Mouse (Mus musculus): Measurements from ENCODE around the gene Tle3. TPM values are rescaled to one million over a fixed set of nuclear protein-coding genes. Genes with fewer than 3 reads are reported as not detected.

Tle3 gene
- polyA plus RNA-seq, 1 experiment from 2014 or later = 65.9 TPM

DNA sequence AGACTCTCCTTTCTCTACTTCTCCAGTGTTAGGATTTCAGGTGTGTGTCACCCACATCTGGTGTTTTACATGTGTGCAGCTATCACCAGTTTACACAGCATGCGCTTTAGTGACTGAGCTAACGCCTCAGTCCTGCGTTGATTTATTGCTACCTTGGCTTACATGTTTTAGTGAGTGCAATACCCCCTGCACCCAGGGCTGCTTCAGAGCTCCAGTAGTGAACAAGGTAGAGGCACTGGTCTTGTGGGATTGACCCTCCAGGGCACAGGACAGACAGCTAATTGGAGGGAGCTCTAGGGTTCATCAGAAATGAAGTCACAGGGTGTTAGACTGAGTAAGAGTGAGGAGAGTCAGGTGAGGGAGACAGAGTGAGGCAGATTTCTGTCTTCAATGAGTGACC, 12.4 kb upstream of the Tle3 start:
- Histone ChIP-seq H3K27ac (replicated peaks) (no peak overlapping the region), H3K4me3 (no peak overlapping the region), H3K36me3 (no peaks in the 10 kb centered on the region), H3K4me1 (peaks cover 44% of the 10 kb centered on the region), H3K4me2 (replicated peaks) (no peak overlapping the region), H3K9ac (replicated peaks) (no peak overlapping the region), H3K27me3 (peaks cover 41% of the 10 kb centered on the region), H3K9me3 (0 out of 2 replicates have a peak, but pooled peaks cover 4% of the 10 kb centered on the region)
- no peak for ATAC-seq (ENCODE audit: low FRiP score, low read depth)
- WGBS = 96% methylated on average over 3 of the region's 3 CpGs

DNA sequence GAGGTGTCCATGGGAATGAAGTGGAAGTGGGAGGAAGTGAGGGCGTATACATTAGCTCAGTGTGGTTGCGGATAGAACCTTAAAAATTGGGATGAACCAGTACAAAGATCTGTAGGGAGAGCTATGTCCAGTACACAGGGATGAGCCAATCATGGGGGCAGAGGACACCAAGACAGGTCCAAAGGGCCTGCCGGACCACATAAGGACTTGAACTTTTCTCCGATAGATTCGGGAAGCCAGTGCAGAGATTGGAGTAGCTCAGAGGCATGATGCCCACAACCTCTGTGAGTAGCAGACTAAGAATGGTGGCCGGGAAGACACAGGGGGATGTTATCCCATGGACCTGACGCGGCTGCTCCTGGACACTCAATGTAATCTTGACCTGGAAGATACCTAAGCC, 12.0 kb upstream of the Tle3 start:
- peaks cover 45% of the 10 kb centered on the region for H3K27me3 ChIP-seq
- H3K27ac ChIP-seq (replicated peaks) = no peak overlapping the region
- ATAC-seq (ENCODE audit: low FRiP score, low read depth) = no peak
- no peak overlapping the region for H3K4me3 ChIP-seq
- H3K9me3 ChIP-seq = 0 out of 2 replicates have a peak, but pooled peaks cover 4% of the 10 kb centered on the region
- 80% methylated on average over 8 of the region's 8 CpGs for WGBS
- H3K36me3 ChIP-seq = no peaks in the 10 kb centered on the region
- H3K4me2 ChIP-seq (replicated peaks) = no peak overlapping the region
- peaks cover 44% of the 10 kb centered on the region for H3K4me1 ChIP-seq
- no peak overlapping the region for H3K9ac ChIP-seq (replicated peaks)

DNA sequence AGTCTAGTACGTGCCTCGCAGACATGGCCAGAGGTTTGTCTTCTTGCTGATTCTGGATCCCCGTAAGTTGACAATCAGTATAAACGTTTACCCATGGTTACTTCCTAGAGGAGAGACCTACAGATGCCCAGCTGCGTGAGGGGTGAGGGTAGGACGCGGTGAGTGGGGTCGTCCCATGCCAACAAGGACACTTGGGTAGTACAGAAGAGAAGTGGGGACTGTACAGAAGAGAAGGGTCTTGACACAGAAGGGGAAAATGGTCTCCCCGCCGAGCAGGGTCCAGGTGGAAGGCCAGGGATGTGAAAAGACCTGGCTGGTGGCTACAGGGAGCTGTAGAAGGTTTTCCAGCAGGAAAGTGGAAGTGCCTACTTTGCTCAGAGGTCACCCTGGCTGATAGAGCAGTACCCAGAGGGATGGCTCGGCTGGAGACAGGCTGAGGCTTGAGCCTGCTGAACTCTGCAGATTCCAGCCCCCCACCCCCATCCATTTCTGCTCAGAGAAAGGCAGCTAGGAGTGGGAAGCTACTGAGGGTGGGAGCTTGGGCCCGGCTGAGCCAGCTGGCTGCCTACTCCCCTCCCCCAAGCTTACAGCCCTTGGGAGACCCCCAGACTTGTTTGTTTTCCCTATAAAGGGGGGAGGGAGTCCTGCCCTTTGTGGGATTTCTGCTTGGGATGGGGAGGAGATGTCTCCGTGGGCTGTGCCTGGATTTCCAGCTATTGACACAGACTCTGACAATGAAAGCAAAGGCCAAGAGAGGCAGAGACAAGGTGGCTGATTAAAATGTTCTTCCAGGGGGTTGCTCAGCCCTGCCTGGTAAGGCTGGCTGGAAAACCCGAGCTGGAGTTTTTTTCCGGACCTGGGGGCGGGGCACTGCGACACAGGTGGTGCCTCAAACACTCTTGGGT, 11.2 kb upstream of the Tle3 start:
- Histone ChIP-seq H3K36me3 (no peaks in the 10 kb centered on the region), H3K4me3 (no peak overlapping the region), H3K4me2 (replicated peaks) (peak overlapping the region; percentile 25), H3K9me3 (0 out of 2 replicates have a peak, but pooled peaks cover 4% of the 10 kb centered on the region), H3K27ac (replicated peaks) (peak overlapping the region; percentile 72), H3K27me3 (peaks cover 48% of the 10 kb centered on the region), H3K4me1 (peaks cover 48% of the 10 kb centered on the region), H3K9ac (replicated peaks) (no peak overlapping the region)
- peak; percentile 97 for ATAC-seq (ENCODE audit: low FRiP score, low read depth)
- 16% methylated on average over 17 of the region's 17 CpGs for WGBS

DNA sequence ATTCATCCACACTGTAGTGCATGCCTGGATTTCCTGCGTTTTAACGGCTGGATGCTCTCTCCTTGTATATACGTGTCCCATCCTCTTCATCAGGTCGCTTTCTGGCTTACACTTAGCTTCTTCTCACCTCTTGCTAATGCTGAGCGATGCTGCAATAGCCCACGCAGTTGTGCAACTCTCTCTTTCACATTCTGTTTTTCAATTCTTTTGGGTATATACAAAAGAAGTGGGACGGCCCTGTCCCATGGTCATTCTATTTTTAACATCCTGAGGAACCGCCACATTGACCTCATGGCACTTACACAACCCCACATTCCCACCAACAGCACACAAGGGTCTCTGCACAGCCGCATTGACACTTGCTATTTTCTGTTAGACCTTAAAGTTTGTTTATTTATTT, 9.0 kb upstream of the Tle3 start:
- 56% methylated on average over 9 of the region's 9 CpGs for WGBS
- no peak overlapping the region for H3K4me2 ChIP-seq (replicated peaks)
- ATAC-seq (ENCODE audit: low FRiP score, low read depth) = no peak
- no peak overlapping the region for H3K9ac ChIP-seq (replicated peaks)
- peaks cover 69% of the 10 kb centered on the region for H3K27me3 ChIP-seq
- no peak overlapping the region for H3K27ac ChIP-seq (replicated peaks)
- no peaks in the 10 kb centered on the region for H3K36me3 ChIP-seq
- no peaks in the 10 kb centered on the region for H3K9me3 ChIP-seq
- H3K4me3 ChIP-seq = no peak overlapping the region
- H3K4me1 ChIP-seq = peaks cover 60% of the 10 kb centered on the region

- WGBS = 12% methylated on average over 9 of the region's 9 CpGs
- Histone ChIP-seq H3K4me3 (no peak overlapping the region), H3K9ac (replicated peaks) (no peak overlapping the region), H3K4me1 (peaks cover 52% of the 10 kb centered on the region), H3K27me3 (peaks cover 61% of the 10 kb centered on the region), H3K4me2 (replicated peaks) (no peak overlapping the region), H3K27ac (replicated peaks) (no peak overlapping the region), H3K36me3 (no peaks in the 10 kb centered on the region), H3K9me3 (no peaks in the 10 kb centered on the region)
- ATAC-seq (ENCODE audit: low FRiP score, low read depth) = no peak
Observed at GRCm38 (mm10) chr9:61366108-61366507, 6.1 kb upstream of the Tle3 start.

GRCm38 (mm10) chr9:61367156-61367555, 5.0 kb upstream of the Tle3 start:
- Histone ChIP-seq H3K27ac (replicated peaks) (no peak overlapping the region), H3K9me3 (no peaks in the 10 kb centered on the region), H3K4me2 (replicated peaks) (no peak overlapping the region), H3K4me3 (no peak overlapping the region), H3K36me3 (no peaks in the 10 kb centered on the region), H3K4me1 (peaks cover 50% of the 10 kb centered on the region), H3K27me3 (peaks cover 55% of the 10 kb centered on the region), H3K9ac (replicated peaks) (no peak overlapping the region)
- 19% methylated on average over 4 of the region's 4 CpGs for WGBS
- no peak for ATAC-seq (ENCODE audit: low FRiP score, low read depth)

DNA sequence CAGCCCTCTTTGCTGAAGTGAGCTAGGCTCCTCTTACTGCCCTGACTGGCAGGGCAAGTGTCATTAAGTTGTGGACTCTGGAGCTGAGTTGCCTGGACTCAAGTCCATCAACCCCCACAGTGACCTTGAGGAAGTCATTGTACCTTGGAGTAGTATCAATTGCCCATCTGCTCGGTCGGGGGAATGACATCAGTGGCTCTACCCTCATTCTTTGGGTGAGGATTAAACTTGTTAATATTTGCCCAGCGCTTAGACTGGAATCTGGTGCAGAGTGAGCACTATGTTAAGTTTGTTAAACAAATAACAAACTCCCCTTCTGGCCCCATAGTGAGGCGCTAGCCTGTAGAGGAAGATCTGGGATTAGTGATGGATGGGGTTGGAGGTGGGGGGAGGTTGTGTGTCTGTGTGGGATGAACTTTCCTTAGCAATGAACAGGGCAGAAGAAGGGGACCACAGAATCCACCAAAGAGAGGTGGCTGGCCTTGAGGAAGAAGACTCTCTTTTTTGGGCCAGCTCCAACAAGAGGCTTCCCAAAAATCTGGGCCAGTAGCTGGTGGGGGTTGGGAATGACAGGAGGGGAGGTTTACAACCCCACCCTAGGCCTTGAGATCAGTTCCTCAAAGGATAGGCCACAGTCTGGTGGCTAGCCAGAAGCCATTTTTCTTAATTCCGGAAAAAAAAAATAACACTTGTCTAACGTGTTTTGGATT, 4.2 kb upstream of the Tle3 start:
- ATAC-seq (ENCODE audit: low FRiP score, low read depth) = no peak
- Histone ChIP-seq H3K9ac (replicated peaks) (no peak overlapping the region), H3K4me3 (no peak overlapping the region), H3K4me2 (replicated peaks) (no peak overlapping the region), H3K9me3 (no peaks in the 10 kb centered on the region), H3K36me3 (no peaks in the 10 kb centered on the region), H3K27ac (replicated peaks) (no peak overlapping the region), H3K27me3 (peaks cover 46% of the 10 kb centered on the region), H3K4me1 (peaks cover 47% of the 10 kb centered on the region)
- WGBS = 11% methylated on average over 6 of the region's 6 CpGs

DNA sequence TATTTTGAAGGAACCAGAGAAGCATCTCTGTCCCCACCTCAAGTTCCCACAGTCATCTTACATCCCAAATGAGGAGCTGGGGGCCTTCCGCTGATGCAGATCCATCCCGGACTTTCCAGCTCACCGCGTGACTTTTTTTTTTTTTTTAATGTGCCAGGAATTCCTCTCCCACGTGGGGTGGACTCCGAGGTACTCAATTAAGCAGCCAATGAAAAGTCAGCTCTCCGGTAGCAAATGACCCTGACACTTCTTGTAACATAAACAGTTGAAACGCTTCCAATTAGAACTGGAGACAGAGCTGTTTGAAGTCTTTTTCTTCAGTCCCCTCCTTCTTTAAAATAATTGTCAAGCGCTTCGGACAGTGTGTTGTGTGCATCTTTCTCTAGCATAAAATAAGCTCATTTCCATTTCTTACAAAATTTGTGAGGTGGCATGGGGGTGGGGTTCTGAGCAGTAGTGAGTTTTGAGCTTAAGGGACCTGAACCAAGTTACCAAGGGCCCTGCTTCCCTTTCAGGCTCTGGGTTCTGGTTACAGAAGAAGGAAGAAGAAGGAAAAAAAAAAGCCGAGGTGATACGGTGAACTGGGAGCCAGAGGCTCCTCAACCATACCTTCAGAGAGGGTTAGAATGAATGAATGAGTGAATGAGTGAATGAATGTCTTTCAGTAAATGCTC, 3.5 kb upstream of the Tle3 start:
- peaks cover 42% of the 10 kb centered on the region for H3K4me1 ChIP-seq
- peaks cover 39% of the 10 kb centered on the region for H3K27me3 ChIP-seq
- no peak for ATAC-seq (ENCODE audit: low FRiP score, low read depth)
- no peaks in the 10 kb centered on the region for H3K36me3 ChIP-seq
- H3K4me3 ChIP-seq = 0 out of 2 replicates have a peak overlapping the region, but pooled peaks have one; percentile 30
- H3K9ac ChIP-seq (replicated peaks) = no peak overlapping the region
- 0% methylated on average over 12 of the region's 12 CpGs for WGBS
- peak overlapping the region; percentile 89 for H3K27ac ChIP-seq (replicated peaks)
- peak overlapping the region; percentile 56 for H3K4me2 ChIP-seq (replicated peaks)
- H3K9me3 ChIP-seq = no peaks in the 10 kb centered on the region

GRCm38 (mm10) chr9:61369316-61370273, 2.6 kb upstream of the Tle3 start:
- Histone ChIP-seq H3K9ac (replicated peaks) (peak overlapping the region; percentile 34; the same call in 1 of the 2 replicates), H3K36me3 (no peaks in the 10 kb centered on the region), H3K27me3 (peaks cover 30% of the 10 kb centered on the region), H3K27ac (replicated peaks) (peak overlapping the region; percentile 89), H3K4me3 (peak overlapping the region; percentile 30), H3K4me1 (peaks cover 48% of the 10 kb centered on the region), H3K9me3 (no peaks in the 10 kb centered on the region), H3K4me2 (replicated peaks) (peak overlapping the region; percentile 56)
- peak; percentile 10 for ATAC-seq (ENCODE audit: low FRiP score, low read depth)
- under 1% methylated on average over 43 of the region's 45 CpGs for WGBS

- Histone ChIP-seq H3K27ac (replicated peaks) (peak overlapping the region; percentile 92), H3K4me1 (peaks cover 55% of the 10 kb centered on the region), H3K9ac (replicated peaks) (peak overlapping the region; percentile 73; the same call in 1 of the 2 replicates), H3K4me3 (peak overlapping the region; percentile 97), H3K4me2 (replicated peaks) (peak overlapping the region; percentile 95), H3K36me3 (no peaks in the 10 kb centered on the region), H3K9me3 (no peaks in the 10 kb centered on the region), H3K27me3 (peaks cover 22% of the 10 kb centered on the region)
- peak; percentile 77 for ATAC-seq (ENCODE audit: low FRiP score, low read depth)
- under 1% methylated on average over 24 of the region's 25 CpGs for WGBS
Observed at GRCm38 (mm10) chr9:61370454-61370888, 1.7 kb upstream of the Tle3 start.
